Mouse (Mus musculus) layer of hippocampus, adult 18-20 months (tissue): ENCODE data around the gene Tmem60. TPM values are rescaled to one million over a fixed set of nuclear protein-coding genes. Genes with fewer than 3 reads are reported as not detected.

ENCODE experiments used
- DNase-seq, 2 experiments: peaks; one replicate each; pipeline ENCODE4 v3.0.0; 2022; ENCODE audit warnings: low spot score in 2 of 2
- total RNA-seq, 2 experiments: library from RNA; stranded (reverse); gene quantifications; 2 replicates each; pipeline ENCODE4 v1.2.3; 2021

Tmem60 gene
- total RNA-seq, 2 experiments from 2014 or later, result 18.8 to 22.8 TPM

DNA sequence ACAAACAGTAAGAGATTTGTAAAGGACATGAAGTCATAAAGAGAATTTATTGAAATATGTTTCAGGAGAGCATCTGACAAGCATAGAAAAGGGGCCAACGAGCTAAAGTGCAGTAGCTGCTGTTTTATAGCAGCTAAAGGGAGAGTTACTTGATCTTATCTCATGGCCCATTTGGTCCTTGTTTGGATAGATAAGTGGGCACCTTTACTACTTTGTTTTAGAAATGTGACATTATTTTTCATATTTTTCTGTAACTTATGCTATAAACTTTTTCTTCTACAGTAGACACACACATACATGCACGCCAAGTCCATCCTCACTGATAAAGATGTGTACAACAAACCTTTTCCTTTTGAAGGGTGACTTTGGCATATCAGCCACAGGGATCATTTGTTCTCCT, 23.4 kb downstream of the Tmem60 start:
- no peak for DNase-seq

DNA sequence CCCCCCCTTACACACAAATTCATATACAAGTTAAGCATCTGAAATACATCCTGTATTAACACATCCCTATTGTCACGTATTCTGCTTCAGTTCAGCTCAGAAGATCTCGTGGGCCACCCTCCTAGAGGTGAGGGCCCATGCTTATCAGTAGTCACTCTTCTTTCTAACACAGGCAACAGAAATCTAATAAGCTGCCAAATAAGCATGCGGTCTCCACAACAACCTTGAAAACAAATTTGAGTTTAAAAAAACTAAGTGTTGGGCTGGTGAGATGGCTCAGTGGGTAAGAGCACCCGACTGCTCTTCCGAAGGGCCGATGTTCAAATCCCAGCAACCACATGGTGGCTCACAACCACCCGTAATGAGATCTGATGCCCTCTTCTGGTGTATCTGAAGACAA, 24.2 kb downstream of the Tmem60 start:
- DNase-seq, result no peak

DNA sequence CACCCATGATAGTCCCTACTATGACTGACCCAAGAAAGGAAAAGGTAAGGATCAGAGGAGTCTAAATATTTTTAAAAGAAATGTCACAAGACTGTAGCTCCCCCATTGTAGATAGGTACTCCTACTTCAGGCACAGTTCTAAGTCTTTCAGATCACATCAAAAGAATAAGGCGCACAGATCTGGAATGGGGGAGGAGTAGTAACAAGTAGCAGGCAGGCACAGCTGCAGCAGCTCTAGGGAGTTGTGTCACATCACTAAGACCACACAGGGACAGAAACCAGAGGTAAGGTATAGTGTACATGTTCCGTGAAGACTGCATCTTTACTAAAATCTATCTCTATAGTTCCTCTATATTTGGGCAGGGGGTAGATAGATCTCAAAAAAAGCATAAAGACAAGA, 29.8 kb downstream of the Tmem60 start:
- no peak for DNase-seq

- peak; percentile 51 to 87 for DNase-seq
Measured at GRCm38 (mm10) chr5:20913372-20914275, 31.6 kb downstream of the Tmem60 start.

GRCm38 (mm10) chr5:20918967-20919366, 37.0 kb downstream of the Tmem60 start:
- DNase-seq, result no peak

DNA sequence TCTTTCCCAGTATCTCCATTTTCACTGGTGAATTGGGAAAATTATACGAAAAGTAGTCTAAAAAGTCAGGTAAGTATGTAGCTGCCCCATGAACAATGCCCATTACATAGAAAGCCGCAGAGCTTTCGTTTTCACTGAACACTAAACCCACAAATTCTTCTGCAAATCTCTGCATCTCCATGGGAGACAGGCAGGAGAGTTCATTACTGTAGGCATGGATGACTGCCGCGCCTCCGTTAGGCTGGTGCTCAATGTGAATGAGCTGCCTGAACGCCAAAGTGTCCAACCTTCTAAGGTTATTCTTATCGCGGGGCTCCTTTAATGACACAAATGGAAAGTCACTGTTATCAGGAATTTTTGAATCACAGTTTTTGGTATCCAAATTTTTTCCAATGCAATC, 37.6 kb downstream of the Tmem60 start:
- DNase-seq, result no peak

DNA sequence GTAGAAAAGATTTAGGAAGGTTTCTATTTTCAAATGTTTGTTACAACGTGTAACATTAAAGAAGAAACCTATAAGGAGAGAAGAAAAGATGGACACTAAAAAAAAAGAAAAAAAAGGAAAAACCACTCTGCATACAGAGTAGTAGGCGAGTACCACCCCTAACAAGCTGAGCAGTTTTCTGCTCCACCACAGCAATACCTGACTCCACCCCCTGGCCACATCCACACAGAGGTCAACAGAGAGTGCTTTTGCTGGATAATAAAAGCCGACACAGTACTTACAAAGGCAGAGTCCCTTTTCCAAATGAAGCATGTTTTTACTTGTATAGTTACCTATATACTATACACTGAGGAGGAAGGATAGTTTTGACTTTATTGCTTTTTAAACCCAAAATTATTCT, 42.6 kb downstream of the Tmem60 start:
- DNase-seq, result no peak

DNA sequence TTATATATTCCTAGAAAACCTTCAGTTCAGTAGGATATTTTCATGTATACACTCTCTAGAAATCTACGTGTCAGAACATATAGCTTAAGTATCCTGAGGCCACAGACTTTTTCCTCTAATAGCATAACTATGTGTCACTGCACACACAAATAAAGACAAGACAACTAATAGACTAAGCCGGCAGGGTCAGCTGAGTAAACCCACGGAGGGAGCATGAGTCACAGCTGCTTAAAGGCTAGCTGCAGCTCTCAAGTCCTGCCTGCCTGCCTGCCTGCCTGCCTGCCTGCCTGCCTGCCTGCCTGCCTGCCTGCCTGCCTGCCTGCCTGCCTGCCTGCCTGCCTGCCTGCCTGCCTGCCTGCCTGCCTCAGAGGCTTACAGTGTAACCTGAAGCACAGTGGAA, 43.5 kb downstream of the Tmem60 start:
- no peak for DNase-seq

DNA sequence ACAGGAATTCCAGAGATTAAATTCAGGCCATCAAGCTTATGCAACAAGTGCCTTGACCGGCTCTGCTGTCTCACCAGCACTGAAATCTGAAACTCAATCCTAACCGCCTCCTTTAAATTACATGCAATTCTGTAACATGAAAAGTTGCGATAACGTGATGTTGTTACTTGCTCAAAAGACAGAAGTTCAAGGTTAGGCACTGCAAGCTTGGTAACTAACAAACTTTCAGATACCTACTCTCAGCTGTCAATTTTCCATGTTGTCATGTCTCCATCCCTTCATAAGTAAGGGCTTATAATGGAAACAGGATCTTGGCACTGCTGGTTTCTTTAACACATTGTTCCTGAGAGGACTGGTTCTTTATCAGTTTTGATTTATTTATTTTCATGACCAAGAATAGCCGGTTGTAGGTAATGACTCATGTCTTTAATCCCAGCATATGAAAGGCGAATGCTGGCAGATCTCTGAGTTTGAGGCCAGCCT, 47.7 kb downstream of the Tmem60 start:
- no peak for DNase-seq

GRCm38 (mm10) chr5:20930430-20930829, 48.4 kb downstream of the Tmem60 start:
- DNase-seq, result no peak

GRCm38 (mm10) chr5:20931300-20931699, 49.3 kb downstream of the Tmem60 start:
- no peak for DNase-seq

GRCm38 (mm10) chr5:20932585-20932984, 50.6 kb downstream of the Tmem60 start:
- no peak for DNase-seq

DNA sequence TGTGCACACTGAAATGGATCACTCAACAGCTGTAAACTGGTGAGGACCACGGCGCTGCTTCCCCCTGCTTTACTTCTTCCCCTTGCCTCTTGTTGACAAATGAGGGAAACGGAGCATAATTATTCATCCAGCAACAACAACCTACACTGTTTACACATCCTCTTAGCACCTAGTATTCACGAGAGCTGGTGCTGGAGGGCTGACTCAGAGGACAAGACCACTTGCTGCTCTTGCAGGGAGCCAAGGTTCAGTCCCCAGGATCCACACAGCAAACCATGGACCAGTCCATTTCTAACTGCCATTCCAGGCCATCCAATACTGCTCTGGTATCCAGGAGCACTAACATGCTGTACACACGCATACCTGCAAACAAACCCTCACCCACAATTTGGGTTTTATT, 53.9 kb downstream of the Tmem60 start:
- no peak for DNase-seq

Other genes starting within 250 kb of the Tmem60 start
- gene Phtf2, start 67 bp upstream of the Tmem60 start, total RNA-seq, result 10 to 100 TPM in 1 of 2 experiments, 1 to 10 TPM in 1; 9.1 to 12.1 TPM
- gene Rsbn1l, start 74.2 kb downstream of the Tmem60 start, total RNA-seq, result 10 to 100 TPM; 20.3 to 21.4 TPM
- 10 to 100 TPM; 33.0 to 36.7 TPM for gene Ptpn12, start 173.7 kb downstream of the Tmem60 start, total RNA-seq